Mouse (Mus musculus) mesoderm, embryonic 11.5 days (tissue): ENCODE data around the gene Iqgap2.

Experiments
- DNase-seq: peaks from one replicate; pipeline ENCODE4 v3.0.0-alpha.2; 2012; ENCODE audit warnings: low read depth, low spot score

Gene Iqgap2

GRCm38 (mm10) chr13:95884455-95884854 lies 7.3 kb downstream of the Iqgap2 start:
- DNase-seq = no peak

GRCm38 (mm10) chr13:95882001-95882400 lies 9.7 kb downstream of the Iqgap2 start:
- no peak for DNase-seq

- DNase-seq = no peak
Measured at GRCm38 (mm10) chr13:95881427-95881826, 10.3 kb downstream of the Iqgap2 start.

- no peak for DNase-seq
Measured at GRCm38 (mm10) chr13:95880633-95881032, 11.1 kb downstream of the Iqgap2 start.

- no peak for DNase-seq
Measured at GRCm38 (mm10) chr13:95871993-95872392, 19.7 kb downstream of the Iqgap2 start.

- DNase-seq = no peak
Measured at GRCm38 (mm10) chr13:95870626-95871025, 21.1 kb downstream of the Iqgap2 start.

- DNase-seq = no peak
Measured at GRCm38 (mm10) chr13:95868896-95869540, 22.7 kb downstream of the Iqgap2 start.

GRCm38 (mm10) chr13:95862201-95862600 lies 29.5 kb downstream of the Iqgap2 start:
- DNase-seq = peak; percentile 15

GRCm38 (mm10) chr13:95859271-95859670 lies 32.5 kb downstream of the Iqgap2 start:
- no peak for DNase-seq

GRCm38 (mm10) chr13:95858866-95859265 lies 32.9 kb downstream of the Iqgap2 start:
- no peak for DNase-seq

GRCm38 (mm10) chr13:95855537-95855936 lies 36.2 kb downstream of the Iqgap2 start:
- DNase-seq = no peak

- peak; percentile 12 for DNase-seq
Measured at GRCm38 (mm10) chr13:95851611-95852010, 40.1 kb downstream of the Iqgap2 start.

- DNase-seq = peak; percentile 20
Measured at GRCm38 (mm10) chr13:95850451-95850850, 41.3 kb downstream of the Iqgap2 start.

GRCm38 (mm10) chr13:95849501-95850007 lies 42.2 kb downstream of the Iqgap2 start:
- DNase-seq = no peak

- DNase-seq = no peak
Measured at GRCm38 (mm10) chr13:95846364-95846763, 45.4 kb downstream of the Iqgap2 start.

GRCm38 (mm10) chr13:95844950-95845349 lies 46.8 kb downstream of the Iqgap2 start:
- DNase-seq = no peak

- DNase-seq = no peak
Measured at GRCm38 (mm10) chr13:95843411-95844026, 48.2 kb downstream of the Iqgap2 start.

- no peak for DNase-seq
Measured at GRCm38 (mm10) chr13:95842803-95843202, 48.9 kb downstream of the Iqgap2 start.

- DNase-seq = no peak
Measured at GRCm38 (mm10) chr13:95841946-95842345, 49.8 kb downstream of the Iqgap2 start.

- no peak for DNase-seq
Measured at GRCm38 (mm10) chr13:95836944-95837343, 54.8 kb downstream of the Iqgap2 start.

- DNase-seq = no peak
Measured at GRCm38 (mm10) chr13:95833473-95833872, 58.2 kb downstream of the Iqgap2 start.

GRCm38 (mm10) chr13:95832712-95833111 lies 59.0 kb downstream of the Iqgap2 start:
- no peak for DNase-seq

GRCm38 (mm10) chr13:95831760-95832159 lies 60.0 kb downstream of the Iqgap2 start:
- DNase-seq = no peak
